10 mouse cellular contexts compared by ENCODE assay signal in the genomic region with DNA sequence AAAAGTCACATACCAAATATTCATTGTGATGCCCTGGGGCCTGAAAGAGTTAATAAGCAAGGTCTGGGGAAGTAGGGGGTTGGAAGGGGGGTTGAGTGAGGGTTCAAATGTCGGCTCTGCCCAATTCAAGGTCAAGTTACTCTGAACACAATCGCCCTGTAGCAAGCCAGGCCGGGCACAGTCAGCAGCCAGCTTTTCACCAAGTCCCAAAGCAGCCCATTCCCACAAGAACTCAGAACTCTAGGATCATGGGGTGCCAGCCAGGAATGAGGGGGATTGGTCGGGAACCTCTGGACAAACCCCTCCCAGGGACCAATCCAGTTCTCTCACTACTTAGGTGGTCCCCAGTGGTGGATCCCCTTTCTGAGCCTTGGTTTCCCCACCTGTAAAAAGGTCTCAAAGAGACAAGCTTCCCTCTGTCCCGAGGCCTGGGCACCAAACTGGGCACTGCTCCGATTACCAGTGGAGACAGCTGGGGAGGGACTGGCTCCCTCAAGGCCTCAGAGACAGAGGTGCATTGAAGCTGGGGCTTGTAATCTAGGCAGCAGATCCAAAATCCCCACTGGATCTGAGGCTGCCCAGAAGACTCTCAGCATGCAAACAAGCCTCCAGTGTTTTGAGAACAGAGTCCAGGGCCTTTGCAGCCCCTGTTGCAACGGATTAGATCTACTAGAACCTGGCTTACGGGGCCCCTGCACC. TPM values are rescaled to one million over a fixed set of nuclear protein-coding genes. Genes with fewer than 3 reads are reported as not detected.
DNase-seq lines count a peak whose midpoint lies in the region; ATAC-seq and TF ChIP-seq lines count a peak whose summit lies in the region.
"Had no signal": no experiment of that assay in that cellular context is flagged by ENCODE, and none has a peak within 500 bp of the region (broad histone marks: within the 10 kb centered on the region; RNA-seq: fewer than 3 reads in every experiment).

No protein-coding gene starts in this region.

- H3K36me3 ChIP-seq in intestine, postnatal 0 days (ENCODE audit: control insufficient read depth, insufficient read depth), result no peaks in the 10 kb centered on the region
- H3K36me3 ChIP-seq in liver, embryonic 16.5 days (ENCODE audit: control insufficient read depth, insufficient read depth), result no peaks in the 10 kb centered on the region
- H3K36me3 ChIP-seq in midbrain, embryonic 10.5 days, result no peaks in the 10 kb centered on the region

- ATAC-seq in intestine, postnatal 0 days, result no peak
- no peak for ATAC-seq in liver, embryonic 16.5 days (ENCODE audit: low read depth)
- ATAC-seq: forebrain, embryonic 13.5 days had no signal

- H3K27me3 ChIP-seq in intestine, postnatal 0 days (replicated peaks; ENCODE audit: control insufficient read depth, insufficient read depth, low read length), result no peaks in the 10 kb centered on the region
- H3K27me3 ChIP-seq in liver, embryonic 16.5 days (ENCODE audit: control insufficient read depth, insufficient read depth, low read depth, low read length), result peaks cover 3% of the 10 kb centered on the region
- peaks cover 21% of the 10 kb centered on the region for H3K27me3 ChIP-seq in midbrain, embryonic 10.5 days (ENCODE audit: low read depth, poor library complexity, severe bottlenecking)

- peak overlapping the region; percentile 16 for H3K4me3 ChIP-seq in intestine, postnatal 0 days (ENCODE audit: low read depth, low read length)
- H3K4me3 ChIP-seq in liver, embryonic 16.5 days (ENCODE audit: low read depth, low read length), result no peak overlapping the region
- no peak overlapping the region for H3K4me3 ChIP-seq in midbrain, embryonic 10.5 days
- H3K4me3 ChIP-seq: forebrain, embryonic 13.5 days had no signal

- TF ChIP-seq CTCF in intestine, postnatal 0 days (IDR thresholded peaks at IDR 0.05; ENCODE audit: low read depth), result no peak

- peak; percentile 46 for DNase-seq in adrenal gland, postnatal 14 days
- no peak for DNase-seq in adrenal gland, adult 8-10 months
- DNase-seq in left cerebral cortex, postnatal 25 days (ENCODE audit: low spot score in 2 of 2), result peak; percentile 36 to 42
- DNase-seq in left cerebral cortex, postnatal 4 days, result no peak
- DNase-seq in Muller cell, postnatal 12 days (ENCODE audit: inconsistent ontology term), result no peak
- DNase-seq in midbrain, embryonic 10.5 days (ENCODE audit: low spot score), result no peak

- 19% methylated on average over 8 of the region's 8 CpGs for WGBS in intestine, postnatal 0 days
- WGBS in liver, embryonic 16.5 days (ENCODE audit: insufficient replicate concordance), result 17% methylated on average over 8 of the region's 8 CpGs
- WGBS in midbrain, embryonic 10.5 days, result 23% methylated on average over 8 of the region's 8 CpGs

- H3K27ac ChIP-seq in intestine, postnatal 0 days (ENCODE audit: low read depth, low read length), result peak overlapping the region; percentile 95
- H3K27ac ChIP-seq in liver, embryonic 16.5 days (ENCODE audit: low read length), result peak overlapping the region; percentile 65
- no peak overlapping the region for H3K27ac ChIP-seq in midbrain, embryonic 10.5 days (replicated peaks)
- H3K27ac ChIP-seq: forebrain, embryonic 13.5 days had no signal

- H3K4me1 ChIP-seq in intestine, postnatal 0 days (replicated peaks; ENCODE audit: control insufficient read depth, insufficient read depth, low read length), result peaks cover 41% of the 10 kb centered on the region
- H3K4me1 ChIP-seq in liver, embryonic 16.5 days (ENCODE audit: control insufficient read depth, low read depth, low read length), result peaks cover 2% of the 10 kb centered on the region
- H3K4me1 ChIP-seq in midbrain, embryonic 10.5 days, result peaks cover 46% of the 10 kb centered on the region

- H3K9me3 ChIP-seq in intestine, postnatal 0 days (ENCODE audit: control insufficient read depth), result no peaks in the 10 kb centered on the region
- no peaks in the 10 kb centered on the region for H3K9me3 ChIP-seq in liver, embryonic 16.5 days (replicated peaks; ENCODE audit: control insufficient read depth, low read length)
- no peaks in the 10 kb centered on the region for H3K9me3 ChIP-seq in midbrain, embryonic 10.5 days (replicated peaks)
- H3K9me3 ChIP-seq: forebrain, embryonic 13.5 days had no signal

- intact Hi-C loops in left cerebral cortex, postnatal 25 days (cut with DNase I), result no loop called here
- intact Hi-C loops in left cerebral cortex, postnatal 4 days (cut with DNase I), result no loop called here

- peak overlapping the region; percentile 89 for H3K4me2 ChIP-seq in intestine, postnatal 0 days (replicated peaks; ENCODE audit: low read depth)
- H3K4me2 ChIP-seq in liver, embryonic 16.5 days (ENCODE audit: low read depth, low read length), result peak overlapping the region; percentile 4; the same call in 1 of the 2 replicates
- H3K4me2 ChIP-seq: forebrain, embryonic 13.5 days had no signal

- H3K9ac ChIP-seq in intestine, postnatal 0 days (ENCODE audit: low read depth, low read length), result peak overlapping the region; percentile 23
- H3K9ac ChIP-seq in liver, embryonic 16.5 days (ENCODE audit: low read depth, low read length), result peak overlapping the region; percentile 4; the same call in 1 of the 2 replicates
- H3K9ac ChIP-seq: forebrain, embryonic 13.5 days had no signal

RNA-seq across cellular contexts. Expression of a gene that starts 7.3 kb away (rescaled TPM):
- 153 and 208 TPM in 2 replicates for total RNA-seq in adrenal gland, postnatal 14 days (2021)
- total RNA-seq in adrenal gland, adult 8-10 months (2022), result 100 to 1,000 TPM in 2 of 4 experiments, 10 to 100 TPM in 2; 89.0 to 114 (median 105) TPM
- total RNA-seq in left cerebral cortex, postnatal 25 days (2021), result 10 to 100 TPM; 86.7 to 90.7 TPM
- 10 to 100 TPM in 1 of 2 experiments, 1 to 10 TPM in 1; 9.6 to 12.6 TPM for total RNA-seq in left cerebral cortex, postnatal 4 days (2021)
- 92.0 and 103 TPM in 2 replicates for polyA plus RNA-seq in intestine, postnatal 0 days (2015; fragmentation: Nextera tagmentation; extraction: Ambion mirVana)
- 70.1 and 72.5 TPM in 2 replicates for polyA plus RNA-seq in liver, embryonic 16.5 days (2015; fragmentation: Nextera tagmentation; extraction: Ambion mirVana)
- polyA plus RNA-seq in midbrain, embryonic 10.5 days (2016; fragmentation: Nextera tagmentation; extraction: Ambion mirVana), result 16.1 and 17.4 TPM in 2 replicates

RNA-seq across cellular contexts. Expression of a gene that starts 20.4 kb away (rescaled TPM):
- 31.2 and 34.2 TPM in 2 replicates for total RNA-seq in adrenal gland, postnatal 14 days (2021)
- 10 to 100 TPM; 26.2 to 34.8 (median 30.9) TPM for total RNA-seq in adrenal gland, adult 8-10 months (2022)
- total RNA-seq in left cerebral cortex, postnatal 25 days (2021), result 10 to 100 TPM; 38.0 to 39.7 TPM
- total RNA-seq in left cerebral cortex, postnatal 4 days (2021), result 10 to 100 TPM; 42.5 to 45.8 TPM
- 58.7 and 62.3 TPM in 2 replicates for polyA plus RNA-seq in intestine, postnatal 0 days (2015; fragmentation: Nextera tagmentation; extraction: Ambion mirVana)
- polyA plus RNA-seq in liver, embryonic 16.5 days (2015; fragmentation: Nextera tagmentation; extraction: Ambion mirVana), result 24.5 and 24.8 TPM in 2 replicates
- polyA plus RNA-seq in midbrain, embryonic 10.5 days (2016; fragmentation: Nextera tagmentation; extraction: Ambion mirVana), result 64.8 and 65.9 TPM in 2 replicates

RNA-seq across cellular contexts. Expression of a gene that starts 24.4 kb away (rescaled TPM):
- 0.82 and 5.9 TPM in 2 replicates for total RNA-seq in adrenal gland, postnatal 14 days (2021)
- 1 to 10 TPM in 3 of 4 experiments, not detected in 1; 2.3 to 7.3 (median 4.6) TPM for total RNA-seq in adrenal gland, adult 8-10 months (2022)
- total RNA-seq in left cerebral cortex, postnatal 25 days (2021), result 10 to 100 TPM; 11.4 to 13.1 TPM
- 1 to 10 TPM in 1 of 2 experiments, not detected in 1; 2.9 TPM for total RNA-seq in left cerebral cortex, postnatal 4 days (2021)
- polyA plus RNA-seq in intestine, postnatal 0 days (2015; fragmentation: Nextera tagmentation; extraction: Ambion mirVana), result 21.4 and 29.1 TPM in 2 replicates
- 4.6 and 5.6 TPM in 2 replicates for polyA plus RNA-seq in liver, embryonic 16.5 days (2015; fragmentation: Nextera tagmentation; extraction: Ambion mirVana)
- 3.7 and 3.9 TPM in 2 replicates for polyA plus RNA-seq in midbrain, embryonic 10.5 days (2016; fragmentation: Nextera tagmentation; extraction: Ambion mirVana)

RNA-seq across cellular contexts. Expression of a gene that starts 31.4 kb away (rescaled TPM):
- total RNA-seq in adrenal gland, postnatal 14 days (2021), result 1.7 and 2.3 TPM in 2 replicates
- total RNA-seq in adrenal gland, adult 8-10 months (2022), result under 1 TPM; 0.38 to 0.81 (median 0.67) TPM
- 10 to 100 TPM; 11.5 to 13.8 TPM for total RNA-seq in left cerebral cortex, postnatal 25 days (2021)
- 1 to 10 TPM; 9.6 to 9.8 TPM for total RNA-seq in left cerebral cortex, postnatal 4 days (2021)
- 1.9 and 2.4 TPM in 2 replicates for polyA plus RNA-seq in intestine, postnatal 0 days (2015; fragmentation: Nextera tagmentation; extraction: Ambion mirVana)
- polyA plus RNA-seq in liver, embryonic 16.5 days (2015; fragmentation: Nextera tagmentation; extraction: Ambion mirVana), result 0.09 and 0.12 TPM in 2 replicates
- 0.21 TPM in 1 of 2 replicates, not detected in the other for polyA plus RNA-seq in midbrain, embryonic 10.5 days (2016; fragmentation: Nextera tagmentation; extraction: Ambion mirVana)

RNA-seq across cellular contexts. Expression of a gene that starts 33.4 kb away (rescaled TPM):
- not detected in 2 replicates for total RNA-seq in adrenal gland, postnatal 14 days (2021)
- total RNA-seq in adrenal gland, adult 8-10 months (2022), result not detected
- under 1 TPM; 0.41 to 0.43 TPM for total RNA-seq in left cerebral cortex, postnatal 25 days (2021)
- under 1 TPM; 0.24 to 0.40 TPM for total RNA-seq in left cerebral cortex, postnatal 4 days (2021)
- polyA plus RNA-seq in intestine, postnatal 0 days (2015; fragmentation: Nextera tagmentation; extraction: Ambion mirVana), result 0.12 and 0.16 TPM in 2 replicates
- polyA plus RNA-seq in liver, embryonic 16.5 days (2015; fragmentation: Nextera tagmentation; extraction: Ambion mirVana), result 0.14 and 0.89 TPM in 2 replicates
- not detected in 2 replicates for polyA plus RNA-seq in midbrain, embryonic 10.5 days (2016; fragmentation: Nextera tagmentation; extraction: Ambion mirVana)
- total RNA-seq: adrenal gland, postnatal 36 days had no signal
- polyA plus RNA-seq: forebrain, embryonic 13.5 days had no signal

Comparison
In these comparisons a context has a peak if more than half of its experiments do, and no peak if none do; other contexts are left out.
1. DNase-seq: peak in adrenal gland, postnatal 14 days (single experiment) and left cerebral cortex, postnatal 25 days (2 of 2); none in adrenal gland, adult 8-10 months (single experiment), left cerebral cortex, postnatal 4 days (single experiment), Muller cell, postnatal 12 days (single experiment) and midbrain, embryonic 10.5 days (single experiment).
2. RNA of a gene that starts 7.3 kb away (total RNA-seq): 153 to 208 TPM in adrenal gland, postnatal 14 days, 89.0 to 114 TPM in adrenal gland, adult 8-10 months and 86.7 to 90.7 TPM in left cerebral cortex, postnatal 25 days; 9.6 to 12.6 TPM in left cerebral cortex, postnatal 4 days; every median in the first group is over 4 times any median in the second.